Mouse (Mus musculus): ENCODE data around the gene Apool. TPM values are rescaled to one million over a fixed set of nuclear protein-coding genes. Genes with fewer than 3 reads are reported as not detected.
"Not testable (repeated sequence)": the region's sequence is repeated elsewhere in the genome, so short reads cannot be mapped to it uniquely, and the experiment has no call there.

Gene Apool
- polyA plus RNA-seq, 1 experiment from 2014 or later: 13.3 TPM

DNA sequence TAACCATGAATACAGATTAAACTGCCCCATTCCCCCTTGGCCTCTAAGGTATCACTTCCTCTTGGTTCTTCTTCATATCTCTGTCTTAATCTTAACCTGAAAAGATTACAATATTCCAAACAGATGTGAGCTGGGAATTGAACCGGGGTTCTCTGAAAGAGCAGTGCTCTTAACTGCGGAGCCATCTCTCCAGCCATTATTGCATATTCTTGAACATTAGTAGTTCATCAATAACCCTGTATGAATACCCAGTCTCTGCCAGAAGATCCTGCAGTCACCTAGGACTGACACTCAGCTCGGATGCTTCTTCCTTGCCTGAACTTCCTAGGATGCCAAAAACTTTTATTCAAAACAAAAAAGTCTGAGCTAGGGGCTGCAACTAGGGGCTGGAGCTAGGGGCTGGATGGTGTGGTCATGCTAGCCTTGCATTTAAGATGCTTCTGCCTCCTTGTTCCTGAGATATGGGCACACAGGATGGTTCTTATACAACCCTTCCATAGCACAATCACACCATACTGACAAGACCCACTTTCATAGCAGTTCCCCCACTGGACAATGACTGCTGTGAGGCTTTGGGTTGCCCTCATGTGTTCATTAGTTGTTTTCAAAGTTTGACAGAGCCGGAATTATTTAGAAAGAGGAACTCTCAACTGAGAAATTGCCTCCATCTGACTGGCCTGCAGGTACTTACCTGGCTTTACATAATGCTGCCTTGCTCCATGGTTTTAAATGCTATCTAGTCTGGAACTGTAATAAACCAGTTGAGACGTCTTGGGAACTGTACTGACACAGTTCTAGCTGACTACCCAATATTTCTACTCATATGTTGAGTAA, 59.7 kb downstream of the Apool start:
- H3K27me3 ChIP-seq (ENCODE audit: control insufficient read depth, insufficient read depth, low read length); H3K27ac ChIP-seq (ENCODE audit: low read depth, low read length); H3K36me3 ChIP-seq (ENCODE audit: control insufficient read depth, insufficient read depth, low read length); H3K4me3 ChIP-seq (ENCODE audit: low read depth, low read length); H3K9me3 ChIP-seq (ENCODE audit: control insufficient read depth, low read length); H3K4me1 ChIP-seq (ENCODE audit: control insufficient read depth, insufficient read depth, low read length); H3K9ac ChIP-seq (replicated peaks; ENCODE audit: low read depth, low read length); H3K4me2 ChIP-seq (ENCODE audit: low read depth, low read length): not testable (repeated sequence)
- peak; percentile 100 for ATAC-seq (ENCODE audit: low read depth)
- WGBS: 90% methylated on average over 5 of the region's 5 CpGs

DNA sequence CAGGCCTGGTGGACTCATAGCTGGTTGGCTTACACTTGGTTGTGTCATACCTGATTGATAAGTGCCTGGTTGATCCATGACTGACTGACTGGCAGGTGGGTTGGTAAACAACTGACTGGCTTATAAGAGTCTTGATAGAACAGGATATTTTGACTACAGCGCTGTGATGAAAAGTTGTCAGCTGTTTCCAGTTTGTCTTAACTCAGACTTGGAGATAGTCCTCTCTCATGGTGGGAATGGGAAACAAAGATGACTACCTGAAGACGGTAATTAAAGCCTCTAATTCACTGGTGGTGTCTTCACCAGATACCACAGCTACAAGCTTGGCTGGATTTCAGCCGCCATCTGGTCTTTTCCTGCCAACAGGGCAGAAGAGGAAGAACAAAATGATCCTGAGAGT, 95.5 kb downstream of the Apool start, which contains the start of gene Satl1:
Satl1 (minus strand) TSS at position 101 of the 400 bp plus-strand sequence.
- Histone ChIP-seq H3K9me3 (ENCODE audit: control insufficient read depth, low read length) (no peaks in the 10 kb centered on the region), H3K36me3 (ENCODE audit: control insufficient read depth, insufficient read depth, low read length) (no peaks in the 10 kb centered on the region), H3K4me2 (ENCODE audit: low read depth, low read length) (no peak within 1 kb of the TSS), H3K27ac (ENCODE audit: low read depth, low read length) (no peak within 1 kb of the TSS), H3K27me3 (ENCODE audit: control insufficient read depth, insufficient read depth, low read length) (no peaks in the 10 kb centered on the region), H3K4me3 (ENCODE audit: low read depth, low read length) (no peak within 1 kb of the TSS), H3K9ac (replicated peaks; ENCODE audit: low read depth, low read length) (no peak within 1 kb of the TSS), H3K4me1 (ENCODE audit: control insufficient read depth, insufficient read depth, low read length) (no peaks in the 10 kb centered on the region)
- WGBS: 95% methylated on average over 3 of the region's 3 CpGs
- no peak for ATAC-seq (ENCODE audit: low read depth)

- no peak overlapping the region for H3K27ac ChIP-seq (ENCODE audit: low read depth, low read length)
- H3K27me3 ChIP-seq (ENCODE audit: control insufficient read depth, insufficient read depth, low read length): no peaks in the 10 kb centered on the region
- no peak overlapping the region for H3K4me3 ChIP-seq (ENCODE audit: low read depth, low read length)
- 84% methylated on average over 2 of the region's 2 CpGs for WGBS
- no peak overlapping the region for H3K4me2 ChIP-seq (ENCODE audit: low read depth, low read length)
- H3K36me3 ChIP-seq (ENCODE audit: control insufficient read depth, insufficient read depth, low read length): no peaks in the 10 kb centered on the region
- no peak overlapping the region for H3K9ac ChIP-seq (replicated peaks; ENCODE audit: low read depth, low read length)
- no peaks in the 10 kb centered on the region for H3K4me1 ChIP-seq (ENCODE audit: control insufficient read depth, insufficient read depth, low read length)
- no peak for ATAC-seq (ENCODE audit: low read depth)
- no peaks in the 10 kb centered on the region for H3K9me3 ChIP-seq (ENCODE audit: control insufficient read depth, low read length)
Observed at GRCm38 (mm10) chrX:112412309-112412708, 101.2 kb downstream of the Apool start.

Other genes with a start within 250 kb of the Apool start
- 0.21 and 0.28 TPM in 2 replicates for gene 4933403O08Rik, start 72.3 kb upstream of the Apool start, polyA plus RNA-seq (2014; fragmentation: Nextera tagmentation; extraction: Ambion mirVana)
- not detected in 2 replicates for gene Satl1, start 95.4 kb downstream of the Apool start, polyA plus RNA-seq (2014; fragmentation: Nextera tagmentation; extraction: Ambion mirVana)
- gene 2010106E10Rik, start 183.9 kb downstream of the Apool start, polyA plus RNA-seq (2014; fragmentation: Nextera tagmentation; extraction: Ambion mirVana): not detected in 2 replicates